Mouse (Mus musculus): ENCODE results near the gene Atad3a.

Gene Atad3a

DNA sequence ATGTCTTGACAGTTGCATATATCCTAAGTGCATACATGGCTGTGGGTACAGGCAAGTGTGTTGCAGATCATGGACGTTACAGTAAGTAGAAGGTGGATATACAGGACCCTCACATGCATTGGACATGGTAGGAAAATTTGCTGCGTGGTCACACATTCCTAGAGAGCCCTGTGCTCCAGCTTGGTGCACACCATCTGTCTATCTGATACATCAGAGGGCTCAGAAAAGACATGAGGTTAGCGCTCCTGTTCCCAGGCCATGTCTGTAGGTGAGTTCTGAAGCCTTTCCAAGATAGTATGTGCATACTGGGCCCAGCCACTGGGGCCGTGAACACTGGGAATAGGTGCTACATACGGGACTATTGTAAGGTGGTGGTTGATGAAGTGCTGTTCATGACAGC is 24.5 kb downstream of the Atad3a start:
- DNase-seq: no peak

DNA sequence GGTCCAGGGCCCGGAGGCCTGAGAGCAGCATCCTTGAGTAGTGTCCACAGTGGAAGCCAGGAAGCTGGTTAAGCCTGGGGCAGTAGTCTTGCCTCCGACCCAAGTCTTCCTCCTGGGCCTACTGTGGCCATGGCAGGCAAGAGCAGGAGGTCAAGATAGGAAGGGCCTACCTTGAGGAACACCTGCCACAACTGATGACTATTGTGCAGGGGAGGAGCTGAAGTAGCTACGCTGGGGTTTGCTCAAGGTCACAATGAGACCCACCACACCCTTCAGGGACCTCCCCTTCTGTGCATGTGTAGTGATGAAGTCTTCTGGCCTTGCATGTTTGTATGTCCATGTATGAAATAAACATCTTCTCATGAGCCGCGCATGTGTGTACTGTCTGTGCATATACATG is 25.1 kb downstream of the Atad3a start:
- no peak for DNase-seq

DNA sequence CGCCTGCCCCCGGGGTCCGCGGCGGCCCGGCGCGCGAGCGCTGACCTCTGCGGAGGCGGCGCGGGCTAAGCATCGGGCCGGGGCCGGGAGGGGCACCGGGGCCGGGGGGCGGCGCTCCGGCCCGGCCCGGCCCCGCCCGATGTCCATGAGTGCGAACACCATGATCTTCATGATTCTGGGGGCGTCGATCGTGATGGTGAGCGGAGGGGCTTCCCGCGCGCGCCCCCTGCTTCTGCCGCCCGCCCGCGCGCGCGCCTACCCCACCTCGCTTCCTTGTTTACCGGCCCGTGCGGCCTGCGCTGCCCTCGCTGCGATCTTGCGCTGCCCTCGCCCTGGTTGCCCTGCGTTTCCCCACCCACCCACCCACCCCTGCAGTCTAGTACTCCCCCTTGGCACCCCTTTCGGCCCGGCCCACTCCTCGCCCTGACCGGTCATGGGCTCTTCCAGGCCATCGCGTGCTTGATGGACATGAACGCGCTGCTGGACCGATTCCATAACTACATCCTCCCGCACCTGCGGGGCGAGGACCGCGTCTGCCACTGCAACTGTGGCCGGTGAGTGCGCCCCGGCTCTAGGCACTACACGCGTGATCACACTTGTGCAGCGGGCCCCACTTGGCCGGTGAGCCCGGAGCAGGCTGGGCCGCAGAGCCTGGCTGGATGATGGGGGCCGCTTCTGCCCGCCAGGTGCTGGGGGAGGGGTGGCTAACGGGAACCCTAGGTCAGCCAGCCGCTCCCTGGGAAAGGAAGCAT is 25.8 kb downstream of the Atad3a start:
- DNase-seq: peak; percentile 34

DNA sequence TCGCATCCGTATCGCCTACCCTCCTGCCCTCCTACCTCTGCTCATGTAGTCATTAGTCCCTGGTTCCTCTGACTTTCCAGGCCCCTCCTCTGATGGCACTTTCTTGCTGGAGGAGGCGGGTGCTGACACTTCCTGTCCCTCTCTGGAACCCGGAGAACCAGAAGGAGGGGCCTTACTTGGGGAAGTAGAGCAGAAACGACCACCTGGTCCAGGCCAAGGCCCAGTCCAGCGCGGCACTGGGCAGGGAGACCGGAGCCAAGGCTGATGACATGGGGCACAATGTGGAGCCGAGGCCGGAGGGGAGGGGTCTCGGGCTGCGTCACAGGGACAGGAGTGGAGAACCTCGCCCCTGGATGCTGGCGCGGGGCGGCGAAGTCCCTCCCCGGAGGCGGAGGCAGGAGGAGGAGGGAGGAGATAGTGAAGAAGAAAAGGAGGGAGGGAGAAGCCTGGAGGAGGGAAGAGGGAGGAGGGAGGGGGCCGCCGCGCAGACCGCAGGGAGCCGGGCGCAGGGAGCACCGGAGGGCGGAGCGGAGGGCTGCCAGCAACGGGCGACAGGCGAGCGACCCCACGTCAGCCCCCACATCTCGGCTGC is 26.4 kb downstream of the Atad3a start, which contains the start of gene Tmem240:
Gene Tmem240 (plus strand): TSS at position 451 of the 592 bp plus-strand sequence.
- peak; percentile 92 for DNase-seq

DNA sequence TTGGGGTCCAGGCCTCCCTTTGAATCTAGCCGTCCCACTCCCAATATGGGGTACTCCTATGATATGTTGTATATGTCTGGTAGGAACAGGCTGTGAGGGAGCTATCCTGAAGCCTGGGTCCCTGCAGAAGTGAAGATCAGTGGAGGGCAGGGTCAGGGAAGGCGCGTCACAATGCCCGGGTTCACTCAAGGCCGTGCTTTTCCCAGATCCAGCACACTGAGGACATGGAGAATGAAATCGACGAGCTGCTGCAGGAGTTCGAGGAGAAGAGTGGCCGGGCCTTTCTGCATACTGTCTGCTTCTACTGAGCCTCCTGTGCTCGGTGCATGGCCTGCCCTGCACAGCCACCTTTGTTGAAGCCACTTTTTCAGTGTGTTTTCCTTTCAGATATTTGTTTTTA is 27.6 kb downstream of the Atad3a start:
- DNase-seq: no peak

DNA sequence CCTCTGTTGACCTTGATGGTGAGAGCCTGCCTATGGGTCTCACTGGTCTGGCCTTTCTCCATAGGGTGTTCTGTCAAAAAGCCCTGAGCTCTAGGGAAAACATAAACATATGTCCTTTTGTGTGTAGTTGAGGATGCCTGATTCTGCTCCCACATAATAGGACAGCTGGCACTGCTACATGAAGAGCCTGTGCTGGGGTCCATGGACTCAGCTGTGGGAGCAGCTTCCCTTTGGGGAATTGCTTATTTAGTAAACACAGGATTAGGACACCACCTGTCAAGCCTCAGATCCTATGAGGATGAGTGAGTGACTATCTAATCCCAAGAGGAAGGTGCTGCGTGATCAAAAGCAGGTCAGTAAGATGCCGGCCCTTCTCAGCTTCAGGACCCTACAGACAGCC is 32.9 kb downstream of the Atad3a start:
- no peak for DNase-seq

DNA sequence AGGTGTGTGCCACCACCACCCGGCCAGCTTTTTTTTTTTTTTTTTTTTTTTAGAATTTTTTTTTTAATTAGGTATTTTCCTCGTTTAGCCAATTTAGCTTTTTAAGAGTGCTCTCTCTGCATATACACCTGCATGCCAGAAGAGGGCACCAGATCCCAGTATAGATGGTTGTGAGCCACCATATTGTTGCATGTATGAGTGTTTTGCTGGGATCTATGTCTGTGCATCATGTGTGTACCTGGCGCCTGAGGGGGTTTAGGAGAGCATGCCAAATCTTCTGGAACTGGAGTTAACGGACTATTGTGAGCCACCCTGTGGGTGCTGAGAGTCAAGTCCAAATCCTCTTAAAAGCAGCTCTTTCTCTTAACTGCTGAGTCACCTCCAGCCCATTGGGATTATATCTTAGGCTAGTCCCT is 39.2 kb downstream of the Atad3a start:
- DNase-seq: peak; percentile 49

DNA sequence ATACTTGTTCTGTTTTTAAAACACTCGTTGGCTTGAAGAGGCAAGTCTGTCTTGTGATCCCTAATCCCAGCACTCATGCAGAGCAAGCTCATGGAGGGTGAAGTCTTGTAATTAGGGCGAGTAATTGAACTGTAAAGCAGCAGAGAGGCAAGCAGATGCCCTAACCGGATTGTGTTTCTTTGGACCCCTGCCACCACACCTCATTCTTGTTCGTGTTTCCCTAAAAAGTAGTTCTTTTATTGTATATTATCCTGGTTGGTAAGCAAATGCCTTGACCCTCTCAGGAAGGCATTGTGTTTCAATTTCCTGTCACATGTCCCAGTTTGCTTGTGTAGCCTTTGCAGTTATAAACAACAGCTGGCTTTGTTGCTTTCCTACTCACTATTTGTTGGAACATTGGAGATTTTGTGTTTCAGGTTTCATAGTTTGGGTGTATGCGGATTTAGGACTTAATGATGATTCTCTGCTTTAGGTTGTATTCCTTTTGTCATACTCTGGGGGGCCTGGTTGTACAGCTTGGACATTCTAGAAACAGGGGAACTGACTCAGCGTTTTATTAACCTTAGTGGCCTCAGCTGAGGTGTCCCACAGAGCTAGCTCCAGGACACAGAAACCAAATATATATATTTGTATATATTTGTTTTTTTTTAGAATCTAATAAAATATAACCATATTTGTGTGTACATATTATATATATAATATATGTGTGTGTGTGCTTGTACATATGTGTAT is 50.2 kb downstream of the Atad3a start:
- peak; percentile 31 for DNase-seq

DNA sequence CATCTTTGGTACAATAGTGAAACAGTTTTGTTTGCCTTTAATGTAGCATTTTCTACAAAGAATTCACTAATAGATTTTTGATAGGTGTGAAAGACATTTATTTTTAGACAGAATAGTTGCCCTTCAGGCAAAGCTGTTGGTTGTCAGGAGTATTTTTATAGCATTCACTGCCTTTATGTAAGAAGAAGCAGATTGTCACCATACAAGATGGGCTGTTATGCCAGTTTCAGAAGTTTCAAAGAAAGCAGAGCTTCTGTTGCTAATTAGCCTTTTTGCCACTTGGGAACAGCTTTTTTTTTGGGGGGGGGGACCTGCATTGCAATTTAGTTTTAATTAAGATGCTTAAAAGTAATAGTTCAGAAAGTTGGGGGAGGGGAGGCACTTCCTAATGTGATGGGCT is 51.9 kb downstream of the Atad3a start:
- DNase-seq: no peak

DNA sequence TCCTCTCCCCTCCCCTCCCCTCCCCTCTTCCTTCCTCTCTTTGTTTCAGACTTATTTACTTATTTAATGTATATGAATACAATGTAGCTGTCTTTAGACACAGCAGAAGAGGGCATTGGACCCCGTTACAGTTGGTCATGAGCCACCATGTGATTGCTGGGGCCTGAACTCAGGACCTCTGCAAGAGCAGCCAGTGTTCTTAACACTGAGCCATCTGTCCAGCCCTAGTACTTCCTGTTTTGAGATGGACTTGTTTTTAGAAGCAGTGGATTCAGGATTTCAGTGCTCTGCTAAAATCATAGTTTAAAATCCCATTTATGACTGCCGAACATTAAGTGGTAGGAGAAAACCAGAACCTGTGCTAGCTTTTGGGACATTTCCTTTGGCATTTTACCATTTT is 52.3 kb downstream of the Atad3a start:
- no peak for DNase-seq

DNA sequence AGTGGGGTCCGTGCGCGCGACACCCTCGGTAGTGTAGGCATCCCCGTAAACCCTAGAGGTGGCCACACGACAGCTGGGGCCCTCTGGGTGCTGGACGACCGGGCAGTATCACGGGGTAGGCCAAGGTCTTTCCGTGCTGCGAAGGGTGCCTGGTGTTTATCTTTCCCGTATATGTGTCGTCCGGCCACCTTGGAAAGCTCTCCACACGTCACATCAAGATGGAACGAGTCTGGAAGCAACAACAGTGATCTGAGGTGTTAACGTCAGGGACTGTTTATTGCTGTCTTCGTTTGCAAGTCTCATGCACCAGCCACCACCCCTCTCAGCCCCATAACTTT is 55.3 kb downstream of the Atad3a start:
- DNase-seq: peak; percentile 17

DNA sequence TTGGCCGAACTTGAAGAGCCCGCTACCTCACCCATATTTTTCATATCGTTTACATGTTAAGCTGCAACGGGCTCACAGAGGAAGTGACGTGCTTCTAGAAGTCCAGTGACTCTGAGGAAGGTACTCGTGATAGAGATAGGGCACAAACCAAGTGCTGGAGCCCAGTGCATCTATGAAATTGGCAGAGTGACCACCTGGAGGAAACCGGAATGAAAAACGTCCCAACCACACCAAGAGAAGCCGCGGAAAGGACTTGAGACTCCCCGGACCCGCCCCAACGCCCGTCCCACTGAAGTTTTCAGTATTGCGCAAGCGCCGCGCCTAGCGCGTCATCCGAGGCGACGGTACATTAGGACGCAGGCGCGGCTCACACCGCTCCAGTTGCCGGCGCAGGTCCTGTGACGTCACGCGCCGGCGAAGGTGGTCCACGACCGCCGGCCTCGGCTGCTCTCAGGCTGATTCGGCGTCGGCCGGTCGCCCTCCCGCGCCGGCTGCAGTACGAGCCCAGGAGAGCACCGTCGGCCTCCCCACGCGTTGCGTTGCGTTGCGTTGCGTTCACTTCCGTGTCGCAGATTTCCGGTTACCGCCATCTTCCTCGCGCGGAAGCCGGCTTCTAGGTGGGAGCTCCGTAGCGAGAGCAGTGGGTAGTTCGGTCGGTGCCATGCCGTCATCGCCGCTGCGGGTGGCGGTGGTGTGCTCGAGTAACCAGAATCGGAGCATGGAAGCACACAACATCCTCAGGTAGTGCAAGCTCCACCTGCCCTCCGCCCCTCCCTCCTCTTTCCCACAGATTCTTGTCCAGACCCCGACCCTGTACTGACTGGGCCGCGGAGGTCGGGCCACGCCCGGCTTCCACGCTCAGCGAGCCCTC is 55.9 kb downstream of the Atad3a start, which contains the start of gene Ssu72:
Gene Ssu72 (plus strand): TSS at position 80 of the 871 bp plus-strand sequence.
- peak; percentile 95 for DNase-seq

DNA sequence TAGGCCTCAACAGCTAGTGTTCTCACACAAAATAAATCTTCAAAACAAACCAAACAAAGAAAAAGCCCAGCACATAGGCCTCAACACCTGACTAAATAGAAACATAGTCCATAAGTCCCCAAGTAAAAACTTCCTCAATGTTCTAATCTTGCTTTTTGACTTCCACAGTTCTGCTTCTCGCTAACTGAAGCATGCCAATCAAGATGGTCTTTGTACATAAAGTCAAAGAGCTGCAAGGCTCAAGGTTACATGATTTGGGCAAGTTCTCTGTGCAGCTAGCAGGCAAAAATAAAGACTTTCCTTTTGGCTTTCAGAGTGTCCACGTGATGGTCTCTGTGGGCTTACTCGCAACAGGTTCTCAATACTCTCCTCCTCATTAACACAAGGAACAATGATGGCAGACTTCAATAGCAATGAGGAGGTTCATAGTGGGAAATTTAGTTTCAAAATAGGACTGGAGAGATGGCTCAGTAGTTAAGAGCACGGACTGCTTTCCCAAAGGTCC is 57.4 kb downstream of the Atad3a start:
- no peak for DNase-seq

DNA sequence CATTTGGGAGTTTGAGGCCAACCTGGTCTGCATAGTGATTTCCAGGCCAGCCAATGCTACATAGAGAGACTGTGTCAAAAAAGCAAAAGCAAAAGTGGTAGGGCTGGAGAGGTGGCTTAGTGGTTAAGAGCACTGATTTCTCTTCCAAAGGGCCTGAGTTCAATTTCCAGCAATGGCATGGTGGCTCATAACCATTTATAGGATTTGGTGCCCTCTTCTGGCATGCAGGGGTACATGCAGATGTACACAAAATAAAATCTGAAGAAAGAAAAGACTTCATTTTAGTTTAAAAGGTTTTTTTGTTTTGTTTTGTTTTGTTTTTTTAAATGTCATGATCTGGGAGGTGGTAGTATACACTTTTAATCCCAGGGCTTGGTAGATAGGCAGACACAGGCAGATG is 60.5 kb downstream of the Atad3a start:
- peak; percentile 18 for DNase-seq

DNA sequence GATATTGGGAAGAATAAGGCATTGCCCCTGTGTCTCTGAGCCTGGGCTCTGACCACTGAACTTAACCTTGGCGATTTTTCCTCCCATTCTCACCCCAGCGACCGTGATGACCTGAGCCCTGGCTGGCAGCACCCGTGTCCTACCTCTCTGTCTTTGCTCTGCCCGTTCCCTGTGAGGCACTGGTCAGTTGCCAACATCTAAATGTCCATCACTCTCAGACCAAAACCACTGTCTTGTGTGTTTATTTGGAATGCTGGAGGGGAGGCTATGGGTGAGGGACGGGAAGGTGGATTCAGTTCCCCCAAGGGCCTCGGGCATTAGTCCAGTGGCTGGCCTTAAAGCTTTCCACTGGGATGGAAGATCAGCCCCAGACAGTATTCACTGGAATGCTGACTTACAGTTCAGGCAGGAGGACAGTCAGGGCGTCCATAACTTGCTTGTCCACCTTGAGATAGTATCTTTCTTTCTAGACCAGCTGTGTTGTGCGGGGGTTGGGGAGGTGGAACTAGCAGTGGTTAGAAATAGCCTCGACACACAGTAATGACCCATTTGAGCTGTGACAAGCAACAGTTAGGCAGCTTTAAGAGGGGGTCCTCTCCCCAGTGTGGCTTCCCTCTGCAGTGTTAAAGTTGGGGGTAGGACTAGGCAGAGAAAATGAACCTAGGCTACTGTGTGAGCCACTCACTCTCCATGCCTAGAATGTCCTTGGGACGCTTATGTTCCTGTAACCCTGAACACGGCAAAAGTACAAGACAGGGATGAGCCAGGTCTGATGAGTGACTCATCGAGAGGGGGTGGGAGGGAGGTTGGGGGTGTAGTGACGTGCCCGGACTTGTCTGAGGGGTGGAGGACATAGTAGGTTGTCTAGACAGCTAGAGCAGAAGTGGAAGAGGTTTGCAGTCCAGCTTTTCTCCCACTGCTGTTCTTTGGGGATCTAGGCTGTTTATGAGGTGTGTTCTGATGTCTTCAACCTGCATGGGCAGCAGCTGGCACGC is 64.3 kb downstream of the Atad3a start:
- DNase-seq: no peak

DNA sequence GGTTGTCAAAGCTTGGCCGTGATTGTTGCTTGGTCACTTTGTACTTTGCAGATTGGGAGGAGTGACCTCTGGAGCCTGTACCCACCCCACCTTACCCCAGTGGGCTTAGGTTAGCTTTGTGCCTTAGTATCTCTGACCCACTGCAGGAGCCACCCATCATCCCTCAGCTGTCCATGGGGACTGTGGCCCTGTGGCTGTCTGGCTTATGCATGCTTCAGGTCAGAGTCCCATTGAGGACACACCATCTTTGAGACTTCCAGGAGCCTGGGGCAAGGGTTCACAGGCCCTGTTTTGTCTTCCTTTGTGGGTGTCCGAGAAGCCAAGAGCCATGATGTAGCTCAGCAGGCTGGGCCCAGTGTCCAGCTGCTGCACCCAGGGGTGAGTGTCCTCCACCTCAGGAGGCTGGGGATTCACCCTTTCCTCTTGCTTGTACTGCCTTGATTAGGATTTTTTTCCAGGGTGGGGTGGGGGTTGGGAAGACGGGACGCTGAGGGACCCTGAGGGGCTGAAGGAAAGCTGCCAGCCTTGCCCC is 65.3 kb downstream of the Atad3a start:
- DNase-seq: no peak

DNA sequence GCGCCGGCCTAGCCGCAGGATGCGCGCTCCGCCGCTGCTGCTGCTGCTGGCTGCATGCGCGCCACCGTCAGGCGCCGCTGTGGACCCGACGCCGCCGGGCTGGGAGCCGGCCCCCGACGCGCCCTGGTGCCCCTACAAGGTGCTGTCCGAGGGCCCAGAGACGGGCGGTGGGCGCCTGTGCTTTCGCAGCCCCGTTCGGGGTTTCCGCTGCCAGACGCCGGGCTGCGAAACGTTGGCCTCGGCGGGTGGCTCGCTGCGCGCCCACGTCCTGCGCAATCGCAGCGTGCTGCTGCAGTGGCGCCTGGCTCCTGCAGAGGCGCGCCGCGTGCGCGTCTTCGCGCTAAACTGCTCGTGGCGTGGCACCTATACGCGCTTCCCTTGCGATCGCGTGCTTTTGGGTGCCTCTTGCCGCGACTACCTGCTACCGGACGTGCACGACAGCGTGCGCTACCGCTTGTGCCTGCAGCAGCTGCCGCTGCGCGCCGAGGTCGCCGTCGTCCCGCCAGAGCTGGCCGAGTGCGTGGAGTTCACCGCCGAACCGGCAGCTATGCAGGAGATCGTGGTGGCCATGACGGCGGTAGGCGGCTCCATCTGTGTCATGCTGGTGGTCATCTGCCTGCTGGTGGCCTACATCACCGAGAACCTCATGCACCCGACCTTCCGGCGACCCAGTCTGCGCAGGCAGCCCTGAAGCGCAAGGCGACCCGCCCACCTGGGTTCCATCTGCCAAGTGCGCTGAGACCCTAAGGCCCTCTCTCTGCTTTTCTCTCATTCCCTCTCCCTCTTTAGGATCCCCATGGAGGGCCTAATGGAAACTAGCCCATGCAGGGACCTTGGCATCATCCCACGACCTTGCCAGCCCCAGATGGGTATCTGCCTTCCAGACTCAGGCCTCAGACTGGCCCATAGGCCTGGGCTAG is 66.2 kb downstream of the Atad3a start:
- DNase-seq: peak; percentile 40

DNA sequence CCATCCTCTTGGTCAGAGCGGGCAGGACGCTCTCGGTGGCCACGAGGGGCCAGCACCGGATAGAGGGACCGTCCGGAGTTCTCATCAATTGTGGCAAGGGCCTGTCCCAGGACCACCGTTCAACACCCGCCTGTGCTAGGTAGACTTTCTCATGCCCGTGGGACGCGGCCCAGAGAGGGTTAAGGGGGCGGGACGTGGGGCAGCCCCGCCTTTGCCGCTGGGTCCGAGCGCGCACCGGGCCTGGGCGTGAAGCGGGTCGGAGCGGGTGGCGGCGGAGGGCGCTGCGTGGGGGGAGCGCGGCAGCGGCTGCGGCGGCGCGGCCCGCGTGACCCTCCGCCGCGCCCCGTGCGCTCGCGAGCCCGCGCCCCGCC is 66.8 kb downstream of the Atad3a start, which contains the start of gene Fndc10:
Gene Fndc10 (plus strand): TSS at position 232 of the 371 bp plus-strand sequence.
- DNase-seq: peak; percentile 55

DNA sequence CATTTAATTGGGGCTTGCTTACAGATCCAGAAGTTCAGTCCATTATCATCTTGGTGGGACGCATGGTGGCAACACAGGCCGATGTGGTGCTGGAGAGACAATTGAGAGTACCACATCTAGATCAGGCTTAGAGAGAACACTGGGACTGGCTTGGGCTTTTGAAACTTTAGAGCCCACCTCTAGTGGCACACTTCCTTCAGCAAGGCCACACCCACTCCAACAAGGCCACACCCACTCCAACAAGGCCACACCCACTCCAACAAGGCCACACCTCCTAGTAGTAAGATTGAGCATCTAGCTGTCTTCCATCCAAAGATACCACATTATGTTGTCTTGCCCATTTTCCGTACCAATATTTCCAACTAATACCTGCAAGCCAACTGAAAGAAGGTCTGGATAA is 68.5 kb downstream of the Atad3a start:
- DNase-seq: no peak

Data from lung, postnatal 36 days (tissue).